Mouse (Mus musculus) CH12.LX (cell line): ENCODE results near the gene Il15.
A peak's percentile ranks its signal among the peaks of the same experiment; 100 is the strongest.

Source experiments
- CTCF ChIP-seq, 2 experiments: IDR thresholded peaks in 1 of 2; conservative IDR thresholded peaks in 1 of 2; 2 replicates each; pipeline ENCODE4 v1.5.1; 2011 to 2012; ENCODE audit warnings: low read depth in 2 of 2, low read length in 2 of 2, improper control_type of control experiment in 1 of 2, inconsistent platforms in 1 of 2, mild to moderate bottlenecking in 1 of 2, moderate library complexity in 1 of 2
- ELF1 ChIP-seq: IDR thresholded peaks from 2 replicates; pipeline ENCODE4 v1.6.1; 2014; ENCODE audit warnings: low read depth, mild to moderate bottlenecking, inconsistent platforms, low read length, improper control_type of control experiment
- EP300 ChIP-seq: IDR thresholded peaks from 2 replicates; pipeline ENCODE4 v1.6.1; 2011; ENCODE audit warnings: low read length, improper control_type of control experiment
- KAT2A ChIP-seq: IDR thresholded peaks from 2 replicates; pipeline ENCODE4 v1.6.1; 2012; ENCODE audit warnings: low read length, improper control_type of control experiment, inconsistent platforms; ENCODE audit not compliant: insufficient replicate concordance
- MAZ ChIP-seq: IDR thresholded peaks from 2 replicates; pipeline ENCODE4 v1.6.1; 2012; ENCODE audit warnings: low read depth, mild to moderate bottlenecking, inconsistent platforms, low read length, improper control_type of control experiment, moderate library complexity
- NRF1 ChIP-seq: IDR thresholded peaks from 2 replicates; pipeline ENCODE4 v1.6.1; 2014; ENCODE audit warnings: low read depth, mild to moderate bottlenecking, inconsistent platforms, low read length, improper control_type of control experiment, moderate library complexity
- POLR2A ChIP-seq: IDR thresholded peaks from 2 replicates; pipeline ENCODE4 v1.6.1; 2011; ENCODE audit warnings: low read depth, mild to moderate bottlenecking, improper control_type of control experiment, low read length
- SIN3A ChIP-seq: IDR thresholded peaks from 2 replicates; pipeline ENCODE4 v1.6.1; 2012; ENCODE audit warnings: low read length, improper control_type of control experiment, inconsistent platforms
- ZC3H11A ChIP-seq: IDR thresholded peaks from 2 replicates; pipeline ENCODE4 v1.6.1; 2012; ENCODE audit warnings: low read depth, mild to moderate bottlenecking, inconsistent platforms, low read length, improper control_type of control experiment
- ZMIZ1 ChIP-seq: IDR thresholded peaks from 2 replicates; pipeline ENCODE4 v1.6.1; 2012; ENCODE audit warnings: low read depth, mild to moderate bottlenecking, inconsistent platforms, low read length, improper control_type of control experiment

DNA sequence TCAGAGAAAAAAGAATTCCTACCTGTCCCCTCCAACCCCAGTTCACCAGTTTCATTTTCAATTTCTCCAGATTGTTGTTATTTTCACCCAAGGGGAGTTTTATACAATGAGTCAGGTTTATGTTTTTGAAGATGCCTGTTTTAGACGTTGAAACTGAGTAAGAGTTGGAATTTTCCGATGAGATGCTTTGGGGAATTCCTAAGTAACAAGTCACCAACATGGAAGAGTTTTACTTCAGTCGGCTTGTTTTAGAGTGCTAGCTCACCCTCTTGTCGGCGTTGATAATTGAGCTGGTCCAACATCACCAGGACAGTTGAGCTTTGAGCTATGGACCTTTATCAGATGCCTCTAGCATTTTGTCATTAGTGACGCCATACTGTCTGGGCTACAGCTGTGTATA is 30.2 kb downstream of the Il15 start:
- TF ChIP-seq POLR2A (no peak), CTCF (conservative IDR thresholded peaks at IDR 0.05 in 1 of 2, IDR thresholded peaks at IDR 0.05 in 1 of 2; ENCODE audit: low read depth in 2 of 2, low read length in 2 of 2) (no peak), NRF1 (no peak), SIN3A (no peak), MAZ (no peak), KAT2A (no peak), ZMIZ1 (no peak), ELF1 (no peak), EP300 (0 out of 2 replicates have a peak, but pooled peaks have one; percentile 38), ZC3H11A (no peak)
